Mouse (Mus musculus) MEL (cell line): ENCODE measurements at regions not wholly inside any gene's neighbourhood (a gene's known extent, or its start where the extent isn't known, plus 50 kb on each side); places are given as distances from the start of the nearest gene placed in this dataset.

ENCODE experiments used
- DNase-seq: peaks from one replicate; pipeline ENCODE4 v3.0.0; 2011; ENCODE audit warnings: low read depth, low spot score
- H3K27ac ChIP-seq: 2 replicates; pipeline ENCODE4 v1.5.1; 2012; ENCODE audit warnings: low read depth, mild to moderate bottlenecking, control low read depth, low read length, moderate library complexity; ENCODE audit not compliant: control insufficient read depth
- H3K27me3 ChIP-seq, 2 experiments: fragments of 150-350 bp in 1 of 2; sonication (generic) in 1 of 2; 2 replicates each; pipeline ENCODE4 v1.6.1; 2012; ENCODE audit warnings: low read length in 2 of 2, mild to moderate bottlenecking in 2 of 2, improper control_type of control experiment in 1 of 2, moderate library complexity in 1 of 2; ENCODE audit not compliant: insufficient read depth in 2 of 2, control insufficient read depth in 1 of 2
- H3K36me3 ChIP-seq, 2 experiments: 2 replicates each; pipeline ENCODE4 v1.6.1; 2012 to 2014; ENCODE audit warnings: low read length in 2 of 2, improper control_type of control experiment in 1 of 2, inconsistent platforms in 1 of 2, mild to moderate bottlenecking in 1 of 2; ENCODE audit not compliant: insufficient read depth in 2 of 2, control insufficient read depth in 1 of 2
- H3K4me1 ChIP-seq, 2 experiments: fragments of 150-350 bp in 1 of 2; sonication (generic) in 1 of 2; 2 replicates each; pipeline ENCODE4 v1.6.1; 2012; ENCODE audit warnings: low read length in 2 of 2, improper control_type of control experiment in 1 of 2, mild to moderate bottlenecking in 1 of 2; ENCODE audit not compliant: insufficient read depth in 2 of 2, control insufficient read depth in 1 of 2
- H3K4me3 ChIP-seq, 2 experiments: fragments of 150-350 bp in 1 of 2; sonication (generic) in 1 of 2; 2 replicates each; pipeline ENCODE4 v1.5.1; 2012; ENCODE audit warnings: low read depth in 2 of 2, low read length in 2 of 2, mild to moderate bottlenecking in 2 of 2, moderate library complexity in 2 of 2, control low read depth in 1 of 2, improper control_type of control experiment in 1 of 2; ENCODE audit not compliant: control insufficient read depth in 1 of 2, insufficient read depth in 1 of 2
- H3K79me2 ChIP-seq: 2 replicates; pipeline ENCODE4 v1.6.1; 2012; ENCODE audit warnings: mild to moderate bottlenecking, low read length, moderate library complexity; ENCODE audit not compliant: control insufficient read depth, poor library complexity, insufficient read depth
- H3K9ac ChIP-seq: 2 replicates; pipeline ENCODE4 v1.6.1; 2012; ENCODE audit warnings: low read depth, mild to moderate bottlenecking, control low read depth, low read length, moderate library complexity; ENCODE audit not compliant: control insufficient read depth, poor library complexity, severe bottlenecking
- H3K9me3 ChIP-seq: fragments of 150-350 bp; sonication (generic); replicated peaks from 2 replicates; pipeline ENCODE4 v1.6.1; 2012; ENCODE audit warnings: mild to moderate bottlenecking, low read length, improper control_type of control experiment, moderate library complexity; ENCODE audit not compliant: insufficient read depth
- CHD1 ChIP-seq: IDR thresholded peaks from 2 replicates; pipeline ENCODE4 v1.6.1; 2012; ENCODE audit warnings: low read depth, mild to moderate bottlenecking, inconsistent platforms, low read length, improper control_type of control experiment
- CTCF ChIP-seq, 3 experiments: IDR thresholded peaks in 2 of 3; conservative IDR thresholded peaks in 1 of 3; 2 replicates each; pipeline ENCODE4 v1.5.1; 2011 to 2012; ENCODE audit warnings: low read length in 3 of 3, low read depth in 2 of 3, mild to moderate bottlenecking in 2 of 3, improper control_type of control experiment in 1 of 3, inconsistent platforms in 1 of 3, mixed read lengths in 1 of 3, moderate library complexity in 1 of 3; ENCODE audit not compliant: control insufficient read depth in 1 of 3, insufficient read depth in 1 of 3, poor library complexity in 1 of 3, severe bottlenecking in 1 of 3
- ELF1 ChIP-seq: IDR thresholded peaks from 2 replicates; pipeline ENCODE4 v1.6.1; 2014; ENCODE audit warnings: low read depth, mild to moderate bottlenecking, inconsistent platforms, low read length, improper control_type of control experiment, moderate library complexity
- GABPA ChIP-seq: IDR thresholded peaks from 2 replicates; pipeline ENCODE4 v1.6.1; 2012; ENCODE audit warnings: low read depth, mild to moderate bottlenecking, inconsistent platforms, low read length, improper control_type of control experiment, moderate library complexity
- KAT2A ChIP-seq: conservative IDR thresholded peaks from 2 replicates; pipeline ENCODE4 v1.6.1; 2012; ENCODE audit warnings: low read depth, low read length, improper control_type of control experiment, inconsistent platforms
- MAFK ChIP-seq: IDR thresholded peaks from 2 replicates; pipeline ENCODE4 v1.6.1; 2011; ENCODE audit warnings: low read depth, mild to moderate bottlenecking, low read length, improper control_type of control experiment, borderline replicate concordance
- MAX ChIP-seq: IDR thresholded peaks from 2 replicates; pipeline ENCODE4 v1.6.1; 2011; ENCODE audit warnings: low read length, improper control_type of control experiment
- MEF2A ChIP-seq: IDR thresholded peaks from 2 replicates; pipeline ENCODE4 v1.6.1; 2014; ENCODE audit warnings: low read depth, mild to moderate bottlenecking, inconsistent platforms, low read length, improper control_type of control experiment; ENCODE audit not compliant: poor library complexity, insufficient replicate concordance, severe bottlenecking; ENCODE audit errors: extremely low read depth
- NELFE ChIP-seq: IDR thresholded peaks from 2 replicates; pipeline ENCODE4 v1.6.1; 2011; ENCODE audit warnings: low read depth, low read length, improper control_type of control experiment
- NRF1 ChIP-seq: IDR thresholded peaks from 2 replicates; pipeline ENCODE4 v1.6.1; 2014; ENCODE audit warnings: low read depth, mild to moderate bottlenecking, inconsistent platforms, low read length, improper control_type of control experiment, moderate library complexity; ENCODE audit not compliant: poor library complexity, insufficient read depth, severe bottlenecking
- RCOR1 ChIP-seq: IDR thresholded peaks from 2 replicates; pipeline ENCODE4 v1.6.1; 2012; ENCODE audit warnings: low read depth, mild to moderate bottlenecking, inconsistent platforms, low read length, improper control_type of control experiment
- SMC3 ChIP-seq: IDR thresholded peaks from 2 replicates; pipeline ENCODE4 v1.6.1; 2011; ENCODE audit warnings: low read depth, low read length, improper control_type of control experiment
- TCF12 ChIP-seq: IDR thresholded peaks from 2 replicates; pipeline ENCODE4 v1.6.1; 2014; ENCODE audit warnings: low read depth, mild to moderate bottlenecking, inconsistent platforms, low read length, improper control_type of control experiment, moderate library complexity
- UBTF ChIP-seq: IDR thresholded peaks from 2 replicates; pipeline ENCODE4 v1.6.1; 2012; ENCODE audit warnings: low read depth, mild to moderate bottlenecking, inconsistent platforms, low read length, improper control_type of control experiment, moderate library complexity, borderline replicate concordance; ENCODE audit not compliant: insufficient read depth
- USF1 ChIP-seq: IDR thresholded peaks from 2 replicates; pipeline ENCODE4 v1.6.1; 2014; ENCODE audit warnings: low read depth, mild to moderate bottlenecking, inconsistent platforms, low read length, improper control_type of control experiment, moderate library complexity
- USF2 ChIP-seq, 2 experiments: IDR thresholded peaks; 2 replicates each; pipeline ENCODE4 v1.6.1; 2011 to 2012; ENCODE audit warnings: improper control_type of control experiment in 2 of 2, low read length in 2 of 2, borderline replicate concordance in 1 of 2, inconsistent platforms in 1 of 2, low read depth in 1 of 2, mild to moderate bottlenecking in 1 of 2; ENCODE audit not compliant: insufficient read depth in 1 of 2
- ZC3H11A ChIP-seq: IDR thresholded peaks from 2 replicates; pipeline ENCODE4 v1.6.1; 2012; ENCODE audit warnings: low read depth, mild to moderate bottlenecking, inconsistent platforms, low read length, improper control_type of control experiment
- ZKSCAN1 ChIP-seq: IDR thresholded peaks from 2 replicates; pipeline ENCODE4 v1.6.1; 2012; ENCODE audit warnings: low read depth, mild to moderate bottlenecking, inconsistent platforms, low read length, improper control_type of control experiment, moderate library complexity
- ZNF384 ChIP-seq: IDR thresholded peaks from 2 replicates; pipeline ENCODE4 v1.6.1; 2012; ENCODE audit warnings: low read depth, mild to moderate bottlenecking, inconsistent platforms, low read length, improper control_type of control experiment

GRCm38 (mm10) chr1:90519284-90520275 lies 83.2 kb upstream of the Cops8 start:
- DNase-seq: no peak
- Histone ChIP-seq H3K9me3 (no peaks in the 10 kb centered on the region), H3K27ac (no peak overlapping the region), H3K79me2 (no peaks in the 10 kb centered on the region), H3K36me3 (no peaks in the 10 kb centered on the region), H3K9ac (no peak overlapping the region), H3K4me3 (no peak overlapping the region), H3K4me1 (no peaks in the 10 kb centered on the region), H3K27me3 (no peaks in the 10 kb centered on the region)
- no peak for TF ChIP-seq CTCF (IDR thresholded peaks at IDR 0.05 in 2 of 3, conservative IDR thresholded peaks at IDR 0.05 in 1 of 3; ENCODE audit: control insufficient read depth in 1 of 3, insufficient read depth in 1 of 3, low read depth in 2 of 3, low read length in 3 of 3, poor library complexity in 1 of 3, severe bottlenecking in 1 of 3)
- TF ChIP-seq MAFK: no peak
- TF ChIP-seq UBTF: no peak
- no peak for TF ChIP-seq USF1
- TF ChIP-seq SMC3: no peak
- no peak for TF ChIP-seq ZNF384
- no peak for TF ChIP-seq MAX
- no peak for TF ChIP-seq NELFE
- no peak for TF ChIP-seq ELF1
- no peak for TF ChIP-seq RCOR1
- no peak for TF ChIP-seq ZKSCAN1
- no peak for TF ChIP-seq CHD1
- TF ChIP-seq GABPA: no peak
- TF ChIP-seq TCF12: no peak
- no peak for TF ChIP-seq USF2 (IDR thresholded peaks at IDR 0.05; ENCODE audit: borderline replicate concordance in 1 of 2, insufficient read depth in 1 of 2, low read depth in 1 of 2, low read length in 2 of 2)
- TF ChIP-seq MEF2A: no peak
- no peak for TF ChIP-seq NRF1

- no peaks in the 10 kb centered on the region for H3K79me2 ChIP-seq
- H3K9me3 ChIP-seq: no peaks in the 10 kb centered on the region
- no peak overlapping the region for H3K4me3 ChIP-seq
- no peaks in the 10 kb centered on the region for H3K36me3 ChIP-seq
- no peaks in the 10 kb centered on the region for H3K27me3 ChIP-seq
- no peak for DNase-seq
- H3K9ac ChIP-seq: no peak overlapping the region
- no peak overlapping the region for H3K27ac ChIP-seq
- H3K4me1 ChIP-seq: no peaks in the 10 kb centered on the region
- TF ChIP-seq USF2 (IDR thresholded peaks at IDR 0.05; ENCODE audit: borderline replicate concordance in 1 of 2, insufficient read depth in 1 of 2, low read depth in 1 of 2, low read length in 2 of 2) (no peak), ZNF384 (no peak), ELF1 (no peak), MEF2A (no peak), KAT2A (no peak), ZC3H11A (no peak), CTCF (IDR thresholded peaks at IDR 0.05 in 2 of 3, conservative IDR thresholded peaks at IDR 0.05 in 1 of 3; ENCODE audit: control insufficient read depth in 1 of 3, insufficient read depth in 1 of 3, low read depth in 2 of 3, low read length in 3 of 3, poor library complexity in 1 of 3, severe bottlenecking in 1 of 3) (no peak), SMC3 (no peak)
These were observed 80.5 kb upstream of the Cops8 start for GRCm38 (mm10) chr1:90522294-90522693.
